Mouse (Mus musculus) adrenal gland, postnatal 36 days (tissue): ENCODE results near the gene Ifnb1. TPM values are rescaled to one million over a fixed set of nuclear protein-coding genes. Genes with fewer than 3 reads are reported as not detected.
"Not testable (repeated sequence)": the region's sequence is repeated elsewhere in the genome, so short reads cannot be mapped to it uniquely, and the experiment has no call there.

Source experiments
- DNase-seq, 2 experiments: peaks; one replicate each; pipeline ENCODE4 v3.0.0; 2021; ENCODE audit warnings: mixed read lengths in 1 of 2
- long read RNA-seq, 2 experiments: library from polyadenylated mRNA; stranded (forward); transcript quantifications; one replicate each; pipeline ENCODE4 v2.0.0; 2021; ENCODE audit warnings: borderline sequencing depth in 2 of 2
- total RNA-seq, 2 experiments: library from RNA; stranded (reverse); gene quantifications; 2 replicates each; pipeline ENCODE4 v1.2.3; 2021

Gene Ifnb1
- total RNA-seq: not detected
- long read RNA-seq, experiment 1: 0 reads
- long read RNA-seq, experiment 2: 0 reads

GRCm38 (mm10) chr4:88522674-88523073 is at the start of gene Ifnb1:
TSS of gene Ifnb1 (minus strand) at chr4:88522774.
- no peak for DNase-seq

- DNase-seq: no peak
These were observed 49.1 kb upstream of the Ifnb1 start, which contains the start of gene Ifna14 for GRCm38 (mm10) chr4:88571698-88572097. TSS of gene Ifna14 (minus strand) at chr4:88571798.

GRCm38 (mm10) chr4:88561791-88562190 is 39.2 kb upstream of the Ifnb1 start:
- DNase-seq: no peak

- not testable (repeated sequence) for DNase-seq
These were observed 35.6 kb upstream of the Ifnb1 start, which contains the start of gene Ifna15 for GRCm38 (mm10) chr4:88558145-88558544. TSS of gene Ifna15 (minus strand) at chr4:88558245.

- DNase-seq: peak; percentile 82 to 90
These were observed 27.8 kb upstream of the Ifnb1 start for GRCm38 (mm10) chr4:88550161-88550945.

- DNase-seq: peak in 1 of 2 experiments; percentile 15
These were observed 25.4 kb upstream of the Ifnb1 start for GRCm38 (mm10) chr4:88547986-88548385.

GRCm38 (mm10) chr4:88543649-88544234 is 21.2 kb upstream of the Ifnb1 start:
- DNase-seq: peak in 1 of 2 experiments; percentile 16

GRCm38 (mm10) chr4:88537328-88537727 is 14.8 kb upstream of the Ifnb1 start:
- DNase-seq: peak; percentile 10 to 31

GRCm38 (mm10) chr4:88536640-88537039 is 14.1 kb upstream of the Ifnb1 start:
- DNase-seq: peak; percentile 81

GRCm38 (mm10) chr4:88535742-88536141 is 13.2 kb upstream of the Ifnb1 start:
- DNase-seq: no peak

- no peak for DNase-seq
These were observed 12.3 kb upstream of the Ifnb1 start for GRCm38 (mm10) chr4:88534903-88535302.

- no peak for DNase-seq
These were observed 10.9 kb upstream of the Ifnb1 start for GRCm38 (mm10) chr4:88533499-88533898.

- no peak for DNase-seq
These were observed 8.3 kb upstream of the Ifnb1 start for GRCm38 (mm10) chr4:88530892-88531291.

- DNase-seq: peak; percentile 31 to 32
These were observed 7.7 kb upstream of the Ifnb1 start for GRCm38 (mm10) chr4:88530271-88530670.

GRCm38 (mm10) chr4:88526379-88527049 is 3.9 kb upstream of the Ifnb1 start:
- DNase-seq: no peak

GRCm38 (mm10) chr4:88525393-88525792 is 2.8 kb upstream of the Ifnb1 start:
- DNase-seq: no peak

- DNase-seq: peak; percentile 13 to 56
These were observed 667 bp upstream of the Ifnb1 start for GRCm38 (mm10) chr4:88523241-88523640.

- no peak for DNase-seq
These were observed 4.6 kb downstream of the Ifnb1 start for GRCm38 (mm10) chr4:88517957-88518356.

GRCm38 (mm10) chr4:88515711-88516211 is 6.8 kb downstream of the Ifnb1 start:
- DNase-seq: peak; percentile 63 to 66

- DNase-seq: no peak
These were observed 7.3 kb downstream of the Ifnb1 start for GRCm38 (mm10) chr4:88515250-88515649.

GRCm38 (mm10) chr4:88514403-88514802 is 8.2 kb downstream of the Ifnb1 start:
- DNase-seq: peak; percentile 60 to 81

GRCm38 (mm10) chr4:88513743-88514142 is 8.8 kb downstream of the Ifnb1 start:
- DNase-seq: no peak

GRCm38 (mm10) chr4:88503753-88504152 is 18.8 kb downstream of the Ifnb1 start:
- no peak for DNase-seq
